Mouse (Mus musculus) lung, embryonic 14.5 days (tissue): ENCODE measurements around the gene Atg2a. TPM values are rescaled to one million over a fixed set of nuclear protein-coding genes. Genes with fewer than 3 reads are reported as not detected.
A peak's percentile ranks its signal among the peaks of the same experiment; 100 is the strongest.

ENCODE experiments used
- ATAC-seq: fragments of 200-750 bp; cut with Nextera tagmentation; 2 replicates; pipeline ENCODE4 v1.8.0; 2017; ENCODE audit warnings: mild to moderate bottlenecking, moderate TSS enrichment, moderate library complexity; ENCODE audit not compliant: insufficient read depth
- DNase-seq: peaks from one replicate; pipeline ENCODE4 v3.0.0-alpha.2; 2015
- H3K27ac ChIP-seq: fragments of 300-500 bp; sonication (generic); 2 replicates; pipeline ENCODE4 v1.5.1; 2014; ENCODE audit warnings: low read depth, mild to moderate bottlenecking, moderate library complexity
- H3K27me3 ChIP-seq: fragments of 300-500 bp; sonication (generic); 2 replicates; pipeline ENCODE4 v1.6.1; 2014; ENCODE audit warnings: low read length, control low read depth; ENCODE audit not compliant: insufficient read depth
- H3K36me3 ChIP-seq: fragments of 300-500 bp; sonication (generic); 2 replicates; pipeline ENCODE4 v1.6.1; 2014; ENCODE audit warnings: control low read depth; ENCODE audit not compliant: insufficient read depth
- H3K4me1 ChIP-seq: fragments of 300-500 bp; sonication (generic); 2 replicates; pipeline ENCODE4 v1.6.1; 2014; ENCODE audit warnings: antibody characterized with exemption, control low read depth; ENCODE audit not compliant: insufficient read depth
- H3K4me2 ChIP-seq: fragments of 300-500 bp; sonication (generic); 2 replicates; pipeline ENCODE4 v1.6.1; 2014; ENCODE audit warnings: mild to moderate bottlenecking
- H3K4me3 ChIP-seq: fragments of 300-500 bp; sonication (generic); 2 replicates; pipeline ENCODE4 v1.5.1; 2014; ENCODE audit warnings: low read depth, low read length
- H3K9ac ChIP-seq: fragments of 300-500 bp; sonication (generic); 2 replicates; pipeline ENCODE4 v1.6.1; 2014
- H3K9me3 ChIP-seq: fragments of 300-500 bp; sonication (generic); 2 replicates; pipeline ENCODE4 v1.6.1; 2016; ENCODE audit warnings: low read depth, low read length, control low read depth
- CTCF ChIP-seq: IDR thresholded peaks from 2 replicates; pipeline ENCODE4 v1.5.1; 2016; ENCODE audit warnings: antibody characterized with exemption, low read depth
- WGBS: fragments of 180-500 bp; shearing (Covaris S2); extraction: QIAGEN DNeasy Blood & Tissue Kit; methylation state at CpG from one replicate; pipeline ENCODE4 v1.1.7; 2014; 5-methylcytosine and 5-hydroxymethylcytosine counted together
- polyA plus RNA-seq: library from polyadenylated mRNA; unstranded; fragments of >200 nt; fragmentation: Nextera tagmentation; extraction: Ambion mirVana; gene quantifications from 2 replicates; pipeline ENCODE4 v1.2.1, GENCODE M21; 2014

Atg2a gene
- polyA plus RNA-seq, 1 experiment from 2014 or later, result 13.0 TPM

GRCm38 (mm10) chr19:6245806-6246205 is 4.3 kb downstream of the Atg2a start:
- Histone ChIP-seq H3K27me3 (no peaks in the 10 kb centered on the region), H3K4me2 (no peak overlapping the region), H3K9ac (no peak overlapping the region), H3K4me1 (peaks cover 6% of the 10 kb centered on the region), H3K27ac (no peak overlapping the region), H3K9me3 (no peaks in the 10 kb centered on the region), H3K36me3 (peaks cover 57% of the 10 kb centered on the region), H3K4me3 (no peak overlapping the region)
- 62% methylated on average over 1 of the region's 1 CpGs for WGBS
- TF ChIP-seq CTCF, result no peak
- DNase-seq (no peak), ATAC-seq (no peak)

GRCm38 (mm10) chr19:6247526-6248300 is 6.2 kb downstream of the Atg2a start:
- Histone ChIP-seq H3K4me3 (no peak overlapping the region), H3K27me3 (no peaks in the 10 kb centered on the region), H3K4me2 (no peak overlapping the region), H3K36me3 (peaks cover 73% of the 10 kb centered on the region), H3K9me3 (no peaks in the 10 kb centered on the region), H3K9ac (no peak overlapping the region), H3K27ac (no peak overlapping the region), H3K4me1 (no peaks in the 10 kb centered on the region)
- WGBS, result 91% methylated on average over 29 of the region's 29 CpGs
- DNase-seq, result no peak
- no peak for ATAC-seq
- TF ChIP-seq CTCF, result no peak

- Histone ChIP-seq H3K4me3 (no peak overlapping the region), H3K4me2 (no peak overlapping the region), H3K9ac (no peak overlapping the region), H3K36me3 (peaks cover 84% of the 10 kb centered on the region), H3K9me3 (no peaks in the 10 kb centered on the region), H3K27me3 (no peaks in the 10 kb centered on the region), H3K4me1 (no peaks in the 10 kb centered on the region), H3K27ac (no peak overlapping the region)
- no peak for TF ChIP-seq CTCF
- DNase-seq (no peak), ATAC-seq (no peak)
- WGBS, result 81% methylated on average over 4 of the region's 4 CpGs
These were observed 11.6 kb downstream of the Atg2a start for GRCm38 (mm10) chr19:6253021-6253420.

- H3K4me2 ChIP-seq, result no peak overlapping the region
- ATAC-seq (no peak), DNase-seq (peak; percentile 43)
- no peak overlapping the region for H3K27ac ChIP-seq
- H3K4me3 ChIP-seq, result no peak overlapping the region
- H3K9ac ChIP-seq, result no peak overlapping the region
- 40% methylated on average over 2 of the region's 2 CpGs for WGBS
- no peaks in the 10 kb centered on the region for H3K27me3 ChIP-seq
- H3K4me1 ChIP-seq, result no peaks in the 10 kb centered on the region
- no peaks in the 10 kb centered on the region for H3K9me3 ChIP-seq
- peaks cover 61% of the 10 kb centered on the region for H3K36me3 ChIP-seq
- peak; percentile 49 for TF ChIP-seq CTCF
These were observed 19.0 kb downstream of the Atg2a start for GRCm38 (mm10) chr19:6260428-6260827.

GRCm38 (mm10) chr19:6260946-6261345 is 19.5 kb downstream of the Atg2a start:
- Histone ChIP-seq H3K4me3 (no peak overlapping the region), H3K36me3 (peaks cover 58% of the 10 kb centered on the region), H3K9me3 (no peaks in the 10 kb centered on the region), H3K9ac (no peak overlapping the region), H3K4me2 (no peak overlapping the region), H3K27me3 (no peaks in the 10 kb centered on the region), H3K27ac (no peak overlapping the region), H3K4me1 (no peaks in the 10 kb centered on the region)
- ATAC-seq (no peak), DNase-seq (no peak)
- TF ChIP-seq CTCF, result peak; percentile 51
- 77% methylated on average over 4 of the region's 4 CpGs for WGBS

GRCm38 (mm10) chr19:6261379-6261778 is 19.9 kb downstream of the Atg2a start:
- TF ChIP-seq CTCF, result no peak
- no peak overlapping the region for H3K4me2 ChIP-seq

GRCm38 (mm10) chr19:6262222-6262621 is 20.8 kb downstream of the Atg2a start:
- H3K27ac ChIP-seq, result no peak overlapping the region
- peaks cover 45% of the 10 kb centered on the region for H3K36me3 ChIP-seq

More at GRCm38 (mm10) chr19:6261379-6261778, 19.9 kb downstream of the Atg2a start:
- Histone ChIP-seq H3K4me3 (no peak overlapping the region), H3K27me3 (no peaks in the 10 kb centered on the region), H3K36me3 (peaks cover 54% of the 10 kb centered on the region), H3K9ac (no peak overlapping the region), H3K4me1 (no peaks in the 10 kb centered on the region), H3K27ac (no peak overlapping the region), H3K9me3 (no peaks in the 10 kb centered on the region)
- ATAC-seq, result no peak
- WGBS, result 93% methylated on average over 14 of the region's 14 CpGs
- no peak for DNase-seq

More at GRCm38 (mm10) chr19:6262222-6262621, 20.8 kb downstream of the Atg2a start:
- WGBS, result 56% methylated on average over 7 of the region's 7 CpGs
- H3K4me3 ChIP-seq, result no peak overlapping the region
- ATAC-seq (0 out of 2 replicates have a peak, but pooled peaks have one; percentile 25), DNase-seq (peak; percentile 75)
- no peak overlapping the region for H3K9ac ChIP-seq
- H3K4me2 ChIP-seq, result no peak overlapping the region
- H3K9me3 ChIP-seq, result no peaks in the 10 kb centered on the region
- H3K27me3 ChIP-seq, result no peaks in the 10 kb centered on the region
- TF ChIP-seq CTCF, result peak; percentile 95
- no peaks in the 10 kb centered on the region for H3K4me1 ChIP-seq
